Mouse (Mus musculus) lung, adult 2 months (tissue): Measurements from ENCODE around the gene Fhad1.

ENCODE experiments used
- CTCF ChIP-seq: fragments of 200-500 bp; IDR thresholded peaks from 2 replicates; pipeline ENCODE4 v1.5.1; 2011; ENCODE audit warnings: mild to moderate bottlenecking, low read length, control low read depth; ENCODE audit not compliant: insufficient read depth
- POLR2A ChIP-seq: fragments of 200-500 bp; IDR thresholded peaks from 2 replicates; pipeline ENCODE4 v1.6.1; 2011; ENCODE audit warnings: low read depth, mild to moderate bottlenecking, control low read depth, low read length, borderline replicate concordance; ENCODE audit errors: extremely low read depth

- no peak for TF ChIP-seq POLR2A
- no peak for TF ChIP-seq CTCF
Measured at GRCm38 (mm10) chr4:142011236-142011635, 3.6 kb downstream of the Fhad1 start.
